Mouse (Mus musculus) neutrophil, adult 59 days (primary cell): ENCODE results near the gene Acbd7. TPM values are rescaled to one million over a fixed set of nuclear protein-coding genes. Genes with fewer than 3 reads are reported as not detected.

Experiments
- total RNA-seq, 2 experiments: library from RNA; stranded (reverse); gene quantifications; 1 replicate in 1 of 2; 2 replicates in 1 of 2; pipeline ENCODE4 v1.2.4; 2023

Acbd7 gene
- not detected for total RNA-seq

DNA sequence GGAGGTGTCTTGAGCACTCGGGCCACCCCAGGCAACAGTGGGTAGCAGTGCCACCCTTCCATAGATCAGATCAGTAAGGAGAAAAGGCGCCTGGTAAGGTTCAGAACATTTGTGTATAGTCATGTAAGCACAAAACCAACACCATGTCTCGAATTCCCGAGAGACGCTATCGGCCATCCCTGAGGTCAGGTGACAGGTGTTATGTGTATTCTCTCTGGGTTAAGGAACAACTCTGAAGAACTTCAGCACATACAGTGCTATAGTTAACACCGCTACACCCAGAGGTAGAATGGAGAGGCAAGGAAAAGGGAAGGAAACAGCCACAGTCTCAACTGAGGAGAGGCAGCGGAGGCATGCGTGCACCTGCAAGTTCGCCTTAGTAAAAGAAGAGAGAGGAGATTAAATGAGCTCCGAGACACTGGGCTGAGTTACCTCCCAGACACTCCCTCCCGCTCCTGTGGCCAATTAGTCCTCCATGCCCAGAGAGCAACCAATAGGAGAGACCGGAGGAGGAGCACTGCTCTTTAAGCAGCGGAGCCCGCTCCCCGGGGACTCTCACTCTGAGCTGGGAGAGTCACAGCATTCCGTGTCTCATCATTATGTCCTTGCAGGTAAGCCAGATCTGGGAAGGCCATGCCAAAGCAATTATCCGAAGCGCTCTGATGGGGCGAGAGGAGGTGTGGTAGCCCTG is at the start of gene Acbd7:
Gene Acbd7, plus strand, starts transcription at position 558 of the 691 bp plus-strand sequence.

DNA sequence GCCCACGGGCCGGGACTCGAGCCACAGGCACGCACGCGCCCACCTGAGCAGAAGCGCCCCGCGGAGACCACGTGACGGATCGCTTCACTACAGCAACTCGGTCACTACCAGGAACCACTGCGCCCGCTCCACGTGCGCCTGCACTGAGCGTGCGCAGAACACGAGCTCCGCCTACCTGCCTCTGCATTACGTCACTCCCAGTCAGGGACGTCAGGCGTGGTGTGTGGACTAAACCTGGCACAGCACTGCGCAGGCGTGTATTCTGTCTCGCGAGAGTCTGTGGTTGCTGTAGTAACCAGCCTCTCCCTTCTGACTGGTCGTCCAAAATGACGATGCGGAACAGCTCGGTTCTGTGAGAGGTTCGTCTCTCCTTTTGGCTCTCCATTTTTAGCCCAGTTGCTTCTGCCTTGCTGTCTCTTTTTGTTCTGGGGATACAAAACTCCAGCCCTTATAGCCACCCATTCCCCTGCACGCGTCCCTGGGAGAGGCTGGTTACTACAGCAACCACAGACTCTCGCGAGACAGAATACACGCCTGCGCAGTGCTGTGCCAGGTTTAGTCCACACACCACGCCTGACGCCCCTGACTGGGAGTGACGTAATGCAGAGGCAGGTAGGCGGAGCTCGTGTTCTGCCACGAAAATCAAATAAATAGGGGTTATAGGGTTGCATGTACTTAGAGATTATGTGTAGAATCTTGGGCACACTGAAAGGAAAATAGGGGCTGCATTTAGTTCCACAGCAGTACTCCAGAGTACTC is 3.3 kb upstream of the Acbd7 start, which contains the start of gene Rpp38:
Gene Rpp38, minus strand, starts transcription at position 160 of the 759 bp plus-strand sequence.

Other genes with a start within 250 kb of the Acbd7 start
- under 1 TPM; 0.49 to 0.73 TPM for gene Fam171a1, start 221.9 kb upstream of the Acbd7 start, total RNA-seq
- 1 to 10 TPM; 6.9 to 9.0 TPM for gene Nmt2, start 52.0 kb upstream of the Acbd7 start, total RNA-seq
- gene Rpp38, start 3.5 kb upstream of the Acbd7 start, total RNA-seq = 1 to 10 TPM; 1.1 to 1.5 TPM
- not detected for gene Olah, start 61.0 kb downstream of the Acbd7 start, total RNA-seq
- gene Meig1, start 86.5 kb downstream of the Acbd7 start, total RNA-seq = 1 to 10 TPM in 1 of 2 experiments, not detected in 1; 1.1 TPM
- 10 to 100 TPM; 38.6 to 43.9 TPM for gene Dclre1c, start 88.0 kb downstream of the Acbd7 start, total RNA-seq
- 1 to 10 TPM; 2.0 to 3.5 TPM for gene Suv39h2, start 138.9 kb downstream of the Acbd7 start, total RNA-seq
- gene Gm45902, start 176.6 kb downstream of the Acbd7 start, total RNA-seq = 10 to 100 TPM; 18.9 to 19.8 TPM
- gene Hspa14, start 176.6 kb downstream of the Acbd7 start, total RNA-seq = 10 to 100 TPM; 89.6 to 90.6 TPM
- gene Cdnf, start 176.9 kb downstream of the Acbd7 start, total RNA-seq = under 1 TPM; 0.49 to 0.99 TPM
- gene Fam107b, start 234.3 kb downstream of the Acbd7 start, total RNA-seq = 100 to 1,000 TPM; 303 to 318 TPM